Mouse (Mus musculus) liver, postnatal 0 days (tissue): ENCODE measurements around the gene Psmg3. TPM values are rescaled to one million over a fixed set of nuclear protein-coding genes. Genes with fewer than 3 reads are reported as not detected.

ENCODE experiments used
- ATAC-seq: fragments of 200-750 bp; cut with Nextera tagmentation; 2 replicates; pipeline ENCODE4 v1.8.0; 2017; ENCODE audit warnings: mild to moderate bottlenecking, moderate library complexity
- DNase-seq: peaks from one replicate; pipeline ENCODE4 v3.0.0-alpha.2; 2016
- H3K27ac ChIP-seq: fragments of 300-500 bp; sonication (generic); 2 replicates; pipeline ENCODE4 v1.5.1; 2014; ENCODE audit warnings: antibody characterized with exemption, moderate library complexity, mild to moderate bottlenecking, low read depth
- H3K27me3 ChIP-seq: fragments of 300-500 bp; sonication (generic); 2 replicates; pipeline ENCODE4 v1.6.1; 2014; ENCODE audit warnings: low read length, control low read depth, mixed read lengths; ENCODE audit not compliant: insufficient read depth
- H3K36me3 ChIP-seq: fragments of 300-500 bp; sonication (generic); replicated peaks from 2 replicates; pipeline ENCODE4 v1.6.1; 2014; ENCODE audit warnings: mild to moderate bottlenecking, control low read depth, low read length, moderate library complexity, mixed read lengths; ENCODE audit not compliant: insufficient read depth
- H3K4me1 ChIP-seq: fragments of 300-500 bp; sonication (generic); 2 replicates; pipeline ENCODE4 v1.6.1; 2014; ENCODE audit warnings: antibody characterized with exemption, mild to moderate bottlenecking, control low read depth; ENCODE audit not compliant: insufficient read depth
- H3K4me2 ChIP-seq: fragments of 300-500 bp; sonication (generic); 2 replicates; pipeline ENCODE4 v1.6.1; 2014; ENCODE audit warnings: low read depth, mild to moderate bottlenecking, low read length, moderate library complexity, mixed read lengths
- H3K4me3 ChIP-seq: fragments of 300-500 bp; sonication (generic); 2 replicates; pipeline ENCODE4 v1.5.1; 2014; ENCODE audit warnings: low read depth, low read length
- H3K9ac ChIP-seq: fragments of 300-500 bp; sonication (generic); replicated peaks from 2 replicates; pipeline ENCODE4 v1.6.1; 2014; ENCODE audit warnings: mild to moderate bottlenecking, moderate library complexity
- H3K9me3 ChIP-seq: fragments of 300-500 bp; sonication (generic); 2 replicates; pipeline ENCODE4 v1.6.1; 2016; ENCODE audit warnings: mild to moderate bottlenecking, control low read depth, low read length, mixed read lengths
- CTCF ChIP-seq: sonication (generic); IDR thresholded peaks from 2 replicates; pipeline ENCODE4 v1.5.1; 2016; ENCODE audit warnings: antibody characterized with exemption, low read depth
- EP300 ChIP-seq: IDR thresholded peaks from 2 replicates; pipeline ENCODE4 v1.6.1; 2016; ENCODE audit warnings: antibody characterized with exemption, low read depth, mild to moderate bottlenecking
- WGBS: fragments of 180-500 bp; shearing (Covaris S2); extraction: QIAGEN DNeasy Blood & Tissue Kit; methylation state at CpG from one replicate; pipeline ENCODE4 v1.1.7; 2014; ENCODE audit not compliant: insufficient replicate concordance; 5-methylcytosine and 5-hydroxymethylcytosine counted together
- polyA plus RNA-seq: library from polyadenylated mRNA; unstranded; fragments of >200 nt; fragmentation: Nextera tagmentation; extraction: Ambion mirVana; gene quantifications from 2 replicates; pipeline ENCODE4 v1.2.1, GENCODE M21; 2015

Psmg3 gene
- polyA plus RNA-seq, 1 experiment from 2014 or later, result 29.1 TPM

GRCm38 (mm10) chr5:139827593-139827992, 908 bp upstream of the Psmg3 start:
- 79% methylated on average over 1 of the region's 1 CpGs for WGBS
- ATAC-seq (no peak), DNase-seq (no peak)
- Histone ChIP-seq H3K4me1 (peaks cover 10% of the 10 kb centered on the region), H3K27me3 (no peaks in the 10 kb centered on the region), H3K9me3 (no peaks in the 10 kb centered on the region), H3K27ac (no peak overlapping the region), H3K4me2 (no peak overlapping the region), H3K9ac (no peak overlapping the region), H3K36me3 (peaks cover 13% of the 10 kb centered on the region; the same call in 1 of the 2 replicates), H3K4me3 (no peak overlapping the region)
- peak; percentile 54 for TF ChIP-seq CTCF
- no peak for TF ChIP-seq EP300

GRCm38 (mm10) chr5:139825947-139826346, 738 bp downstream of the Psmg3 start:
- Histone ChIP-seq H3K9ac (peak overlapping the region; percentile 82), H3K27ac (peak overlapping the region; percentile 77; the same call in 1 of the 2 replicates), H3K27me3 (no peaks in the 10 kb centered on the region), H3K36me3 (peaks cover 24% of the 10 kb centered on the region), H3K4me3 (peak overlapping the region; percentile 90), H3K9me3 (no peaks in the 10 kb centered on the region), H3K4me1 (peaks cover 10% of the 10 kb centered on the region), H3K4me2 (peak overlapping the region; percentile 95)
- 26% methylated on average over 11 of the region's 11 CpGs for WGBS
- DNase-seq (no peak), ATAC-seq (no peak; the same call in 1 of the 2 replicates)
- no peak for TF ChIP-seq CTCF

GRCm38 (mm10) chr5:139824531-139824930, 2.2 kb downstream of the Psmg3 start:
- Histone ChIP-seq H3K4me2 (no peak overlapping the region), H3K9ac (no peak overlapping the region), H3K36me3 (peaks cover 24% of the 10 kb centered on the region), H3K27ac (no peak overlapping the region), H3K27me3 (no peaks in the 10 kb centered on the region), H3K4me1 (peaks cover 10% of the 10 kb centered on the region), H3K4me3 (no peak overlapping the region), H3K9me3 (no peaks in the 10 kb centered on the region)
- 89% methylated on average over 10 of the region's 10 CpGs for WGBS
- TF ChIP-seq CTCF, result no peak
- no peak for TF ChIP-seq EP300
- ATAC-seq (no peak), DNase-seq (no peak)

DNA sequence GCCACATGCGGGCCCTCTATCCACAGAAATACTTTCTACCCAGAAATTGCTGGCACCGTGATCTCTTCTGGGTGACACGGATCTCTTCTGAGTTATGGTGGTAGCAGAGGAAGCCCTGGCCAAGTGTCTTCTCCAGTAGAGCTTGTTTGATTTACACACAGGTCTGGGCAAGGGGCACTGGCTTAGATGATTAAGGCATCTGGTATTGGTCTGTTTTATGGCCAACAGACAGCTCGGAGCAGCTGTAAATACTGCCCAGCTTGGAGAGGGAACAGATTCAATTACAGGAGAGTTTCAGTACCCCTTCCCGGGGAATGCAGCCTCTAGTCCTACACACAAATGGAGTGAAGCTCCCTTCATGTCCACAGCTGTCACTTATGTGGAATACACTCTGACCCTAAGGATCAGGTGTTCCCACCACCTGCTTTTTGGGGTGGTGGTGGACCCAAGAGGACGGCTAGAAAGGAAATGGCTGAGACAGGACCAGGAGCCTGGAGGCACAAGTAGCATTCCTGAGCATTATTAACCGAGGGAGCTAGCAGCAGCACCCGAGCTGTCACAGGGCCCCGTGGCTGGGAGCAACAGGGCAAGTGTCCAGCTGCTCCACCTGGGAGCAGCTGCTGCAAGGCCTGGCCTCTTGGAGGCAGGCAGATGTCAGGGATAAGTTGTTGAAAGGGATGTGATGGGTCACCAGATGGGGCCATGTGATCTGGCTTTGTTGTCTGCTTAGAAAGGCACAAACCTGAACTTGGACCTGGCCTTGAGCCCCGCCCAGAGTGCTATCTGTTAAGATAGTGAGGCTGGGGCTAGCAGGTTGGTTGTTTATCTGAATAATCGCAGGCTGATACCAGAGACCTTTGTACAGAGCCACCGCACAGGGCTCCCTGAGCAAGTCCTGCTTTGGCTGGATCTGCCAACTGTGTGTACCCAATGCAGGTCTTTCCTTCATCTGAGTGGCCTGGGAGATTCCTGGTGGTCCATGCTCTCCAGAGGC, 4.9 kb downstream of the Psmg3 start:
- no peak overlapping the region for H3K4me2 ChIP-seq
- no peak for DNase-seq
- ATAC-seq, result 0 out of 2 replicates have a peak, but pooled peaks have one; percentile 11

GRCm38 (mm10) chr5:139819538-139820181, 7.0 kb downstream of the Psmg3 start, which contains the start of gene Tmem184a:
Gene Tmem184a, minus strand, starts transcription at chr5:139819917.
- no peaks in the 10 kb centered on the region for H3K9me3 ChIP-seq
- ATAC-seq (no peak), DNase-seq (no peak)
- no peak within 1 kb of the TSS for H3K4me3 ChIP-seq
- TF ChIP-seq EP300 (no peak), CTCF (no peak)
- WGBS, result 82% methylated on average over 9 of the region's 9 CpGs
- peaks cover 13% of the 10 kb centered on the region for H3K4me1 ChIP-seq
- H3K9ac ChIP-seq, result no peak within 1 kb of the TSS
- no peaks in the 10 kb centered on the region for H3K27me3 ChIP-seq
- H3K27ac ChIP-seq, result no peak within 1 kb of the TSS
- H3K36me3 ChIP-seq, result peaks cover 24% of the 10 kb centered on the region
- H3K4me2 ChIP-seq, result no peak within 1 kb of the TSS

More for the DNA sequence above, 4.9 kb downstream of the Psmg3 start:
- 65% methylated on average over 12 of the region's 12 CpGs for WGBS
- H3K27ac ChIP-seq, result no peak overlapping the region
- H3K36me3 ChIP-seq, result peaks cover 24% of the 10 kb centered on the region
- H3K9ac ChIP-seq, result no peak overlapping the region; the same call in 1 of the 2 replicates
- no peaks in the 10 kb centered on the region for H3K27me3 ChIP-seq
- peaks cover 17% of the 10 kb centered on the region for H3K4me1 ChIP-seq
- H3K4me3 ChIP-seq, result no peak overlapping the region
- no peaks in the 10 kb centered on the region for H3K9me3 ChIP-seq
- TF ChIP-seq EP300, result no peak
- no peak for TF ChIP-seq CTCF

DNA sequence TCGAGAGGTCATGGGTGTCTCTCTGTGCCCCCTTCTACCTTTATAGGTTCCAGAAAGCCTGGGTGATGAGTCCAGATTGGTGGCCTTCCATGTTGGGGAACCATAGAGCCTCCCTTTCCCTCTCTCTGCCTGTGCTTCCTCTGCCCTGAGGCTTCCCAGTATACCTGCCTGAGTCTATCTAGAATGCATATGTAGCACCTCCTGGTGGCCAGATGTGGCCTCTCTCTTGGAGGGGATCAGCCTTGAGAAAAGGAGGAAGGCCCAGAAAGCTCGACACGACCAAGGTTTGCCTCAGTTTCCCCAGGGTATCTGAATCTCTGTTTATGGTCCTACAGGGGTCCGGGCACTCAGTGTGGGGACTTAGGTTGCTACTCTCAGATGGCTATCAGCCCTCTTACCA, 7.9 kb downstream of the Psmg3 start:
- WGBS, result 50% methylated on average over 4 of the region's 4 CpGs
- Histone ChIP-seq H3K36me3 (peaks cover 21% of the 10 kb centered on the region), H3K4me1 (peaks cover 13% of the 10 kb centered on the region), H3K27me3 (no peaks in the 10 kb centered on the region), H3K27ac (no peak overlapping the region), H3K9ac (no peak overlapping the region), H3K9me3 (no peaks in the 10 kb centered on the region), H3K4me2 (no peak overlapping the region), H3K4me3 (no peak overlapping the region)
- ATAC-seq (peak; percentile 55), DNase-seq (peak; percentile 77)
- TF ChIP-seq CTCF, result peak; percentile 92
- TF ChIP-seq EP300, result no peak
